Mouse (Mus musculus) MEL (cell line): ENCODE data around the gene Ddx1.

Source experiments
- CTCF ChIP-seq, 3 experiments: IDR thresholded peaks in 2 of 3; conservative IDR thresholded peaks in 1 of 3; 2 replicates each; pipeline ENCODE4 v1.5.1; 2011 to 2012; ENCODE audit warnings: low read length in 3 of 3, low read depth in 2 of 3, mild to moderate bottlenecking in 2 of 3, improper control_type of control experiment in 1 of 3, inconsistent platforms in 1 of 3, mixed read lengths in 1 of 3, moderate library complexity in 1 of 3; ENCODE audit not compliant: control insufficient read depth in 1 of 3, insufficient read depth in 1 of 3, poor library complexity in 1 of 3, severe bottlenecking in 1 of 3
- E2F4 ChIP-seq: IDR thresholded peaks from 2 replicates; pipeline ENCODE4 v1.6.1; 2011; ENCODE audit warnings: low read depth, low read length, improper control_type of control experiment, borderline replicate concordance
- ELF1 ChIP-seq: IDR thresholded peaks from 2 replicates; pipeline ENCODE4 v1.6.1; 2014; ENCODE audit warnings: low read depth, mild to moderate bottlenecking, inconsistent platforms, low read length, improper control_type of control experiment, moderate library complexity
- GATA1 ChIP-seq: IDR thresholded peaks from 2 replicates; pipeline ENCODE4 v1.6.1; 2011; ENCODE audit warnings: low read depth, low read length, improper control_type of control experiment
- MYC ChIP-seq: IDR thresholded peaks from 2 replicates; pipeline ENCODE4 v1.6.1; 2011; ENCODE audit warnings: low read depth, mild to moderate bottlenecking, low read length, improper control_type of control experiment, moderate library complexity
- POLR2A ChIP-seq, 2 experiments: IDR thresholded peaks; 2 replicates each; pipeline ENCODE4 v1.6.1; 2011 to 2012; ENCODE audit warnings: low read length in 2 of 2, mild to moderate bottlenecking in 2 of 2, control low read depth in 1 of 2, improper control_type of control experiment in 1 of 2, low read depth in 1 of 2, moderate library complexity in 1 of 2; ENCODE audit not compliant: control insufficient read depth in 1 of 2, insufficient read depth in 1 of 2, poor library complexity in 1 of 2
- SIN3A ChIP-seq: IDR thresholded peaks from 2 replicates; pipeline ENCODE4 v1.6.1; 2012; ENCODE audit warnings: low read length, improper control_type of control experiment, inconsistent platforms
- TBP ChIP-seq: IDR thresholded peaks from 2 replicates; pipeline ENCODE4 v1.8.0; 2011; ENCODE audit warnings: low read depth, low read length, improper control_type of control experiment

GRCm38 (mm10) chr12:13208983-13209451 is 40.0 kb downstream of the Ddx1 start:
- TF ChIP-seq MYC (no peak), GATA1 (no peak), POLR2A (IDR thresholded peaks at IDR 0.05; ENCODE audit: control insufficient read depth in 1 of 2, insufficient read depth in 1 of 2, low read depth in 1 of 2, low read length in 2 of 2, poor library complexity in 1 of 2) (no peak), TBP (no peak), ELF1 (no peak), CTCF (IDR thresholded peaks at IDR 0.05 in 2 of 3, conservative IDR thresholded peaks at IDR 0.05 in 1 of 3; ENCODE audit: control insufficient read depth in 1 of 3, insufficient read depth in 1 of 3, low read depth in 2 of 3, low read length in 3 of 3, poor library complexity in 1 of 3, severe bottlenecking in 1 of 3) (no peak), SIN3A (no peak), E2F4 (no peak)
